Mouse (Mus musculus) retina, postnatal 1 day (tissue): ENCODE results near the gene Gadd45a.
A peak's percentile ranks its signal among the peaks of the same experiment; 100 is the strongest.
"Not testable (repeated sequence)": the region's sequence is repeated elsewhere in the genome, so short reads cannot be mapped to it uniquely, and the experiment has no call there.

Experiments
- DNase-seq: peaks from one replicate; pipeline ENCODE4 v3.0.0-alpha.2; 2012

The Gadd45a gene

GRCm38 (mm10) chr6:67048052-67048691, 10.9 kb upstream of the Gadd45a start:
- DNase-seq: no peak

- DNase-seq: no peak
Observed at GRCm38 (mm10) chr6:67046937-67047336, 9.7 kb upstream of the Gadd45a start.

- no peak for DNase-seq
Observed at GRCm38 (mm10) chr6:67045424-67045823, 8.2 kb upstream of the Gadd45a start.

GRCm38 (mm10) chr6:67040904-67041410, 3.7 kb upstream of the Gadd45a start:
- no peak for DNase-seq

- no peak for DNase-seq
Observed at GRCm38 (mm10) chr6:67038964-67039363, 1.7 kb upstream of the Gadd45a start.

GRCm38 (mm10) chr6:67036356-67036811, 873 bp downstream of the Gadd45a start:
- DNase-seq: peak; percentile 91

- DNase-seq: peak; percentile 22
Observed at GRCm38 (mm10) chr6:67035388-67036299, 1.6 kb downstream of the Gadd45a start.

GRCm38 (mm10) chr6:67034331-67035130, 2.7 kb downstream of the Gadd45a start:
- no peak for DNase-seq

GRCm38 (mm10) chr6:67033604-67034003, 3.7 kb downstream of the Gadd45a start:
- no peak for DNase-seq

GRCm38 (mm10) chr6:67032972-67033371, 4.3 kb downstream of the Gadd45a start:
- DNase-seq: not testable (repeated sequence)

- not testable (repeated sequence) for DNase-seq
Observed at GRCm38 (mm10) chr6:67032551-67032950, 4.7 kb downstream of the Gadd45a start.

GRCm38 (mm10) chr6:67030846-67031245, 6.4 kb downstream of the Gadd45a start:
- no peak for DNase-seq

GRCm38 (mm10) chr6:67030416-67030815, 6.8 kb downstream of the Gadd45a start:
- peak; percentile 61 for DNase-seq

- DNase-seq: no peak
Observed at GRCm38 (mm10) chr6:67029987-67030386, 7.3 kb downstream of the Gadd45a start.

GRCm38 (mm10) chr6:67029312-67029950, 7.8 kb downstream of the Gadd45a start:
- DNase-seq: no peak

GRCm38 (mm10) chr6:67027438-67028142, 9.7 kb downstream of the Gadd45a start:
- no peak for DNase-seq

- DNase-seq: no peak
Observed at GRCm38 (mm10) chr6:67026661-67027060, 10.6 kb downstream of the Gadd45a start.

- DNase-seq: no peak
Observed at GRCm38 (mm10) chr6:67023729-67024128, 13.5 kb downstream of the Gadd45a start.

GRCm38 (mm10) chr6:67021308-67021707, 15.9 kb downstream of the Gadd45a start:
- DNase-seq: no peak

- DNase-seq: not testable (repeated sequence)
Observed at GRCm38 (mm10) chr6:67019001-67019400, 18.3 kb downstream of the Gadd45a start.

GRCm38 (mm10) chr6:67018365-67018764, 18.9 kb downstream of the Gadd45a start:
- DNase-seq: no peak
